Mouse (Mus musculus): ENCODE data around the gene Dhfr.
"Not testable (repeated sequence)": the region's sequence is repeated elsewhere in the genome, so short reads cannot be mapped to it uniquely, and the experiment has no call there.

Gene Dhfr

GRCm38 (mm10) chr13:92354456-92355271, at the start of gene Dhfr, which contains the start of gene Msh3:
Gene Dhfr (plus strand): TSS chr13:92354726.
Gene Msh3 (minus strand): TSS chr13:92355003.
- DNase-seq (ENCODE audit: low spot score), result peak; percentile 97

GRCm38 (mm10) chr13:92305680-92306079, 48.8 kb upstream of the Dhfr start, which contains the start of gene Gm20379:
Gene Gm20379 (plus strand): TSS chr13:92305980.
- no peak for DNase-seq (ENCODE audit: low spot score)

- DNase-seq (ENCODE audit: low spot score), result no peak
Measured at GRCm38 (mm10) chr13:92314613-92315012, 39.9 kb upstream of the Dhfr start.

GRCm38 (mm10) chr13:92320770-92321169, 33.8 kb upstream of the Dhfr start:
- DNase-seq (ENCODE audit: low spot score), result no peak

- no peak for DNase-seq (ENCODE audit: low spot score)
Measured at GRCm38 (mm10) chr13:92326030-92326429, 28.5 kb upstream of the Dhfr start.

GRCm38 (mm10) chr13:92328000-92328399, 26.5 kb upstream of the Dhfr start:
- DNase-seq (ENCODE audit: low spot score), result no peak

- DNase-seq (ENCODE audit: low spot score), result no peak
Measured at GRCm38 (mm10) chr13:92330621-92331020, 23.9 kb upstream of the Dhfr start.

- DNase-seq (ENCODE audit: low spot score), result no peak
Measured at GRCm38 (mm10) chr13:92332103-92332879, 22.2 kb upstream of the Dhfr start.

GRCm38 (mm10) chr13:92336857-92337256, 17.7 kb upstream of the Dhfr start:
- no peak for DNase-seq (ENCODE audit: low spot score)

- DNase-seq (ENCODE audit: low spot score), result no peak
Measured at GRCm38 (mm10) chr13:92337773-92338462, 16.6 kb upstream of the Dhfr start.

- no peak for DNase-seq (ENCODE audit: low spot score)
Measured at GRCm38 (mm10) chr13:92339787-92340186, 14.7 kb upstream of the Dhfr start.

- DNase-seq (ENCODE audit: low spot score), result no peak
Measured at GRCm38 (mm10) chr13:92344033-92344432, 10.5 kb upstream of the Dhfr start.

GRCm38 (mm10) chr13:92346338-92346737, 8.2 kb upstream of the Dhfr start:
- no peak for DNase-seq (ENCODE audit: low spot score)

- DNase-seq (ENCODE audit: low spot score), result no peak
Measured at GRCm38 (mm10) chr13:92351100-92351499, 3.4 kb upstream of the Dhfr start.

- no peak for DNase-seq (ENCODE audit: low spot score)
Measured at GRCm38 (mm10) chr13:92353956-92354355, 570 bp upstream of the Dhfr start.

GRCm38 (mm10) chr13:92355272-92355643, 732 bp downstream of the Dhfr start:
- DNase-seq (ENCODE audit: low spot score), result no peak

- no peak for DNase-seq (ENCODE audit: low spot score)
Measured at GRCm38 (mm10) chr13:92356376-92356775, 1.9 kb downstream of the Dhfr start.

- no peak for DNase-seq (ENCODE audit: low spot score)
Measured at GRCm38 (mm10) chr13:92357644-92358043, 3.1 kb downstream of the Dhfr start.

- no peak for DNase-seq (ENCODE audit: low spot score)
Measured at GRCm38 (mm10) chr13:92361609-92362008, 7.1 kb downstream of the Dhfr start.

GRCm38 (mm10) chr13:92365312-92365711, 10.8 kb downstream of the Dhfr start:
- DNase-seq (ENCODE audit: low spot score), result no peak

GRCm38 (mm10) chr13:92370811-92371210, 16.3 kb downstream of the Dhfr start:
- DNase-seq (ENCODE audit: low spot score), result no peak

- not testable (repeated sequence) for DNase-seq (ENCODE audit: low spot score)
Measured at GRCm38 (mm10) chr13:92371466-92371865, 16.9 kb downstream of the Dhfr start.
